Mouse (Mus musculus) fat pad, adult 2 months (tissue): Measurements from ENCODE around the gene Kctd6.
"Not testable (repeated sequence)": the region's sequence is repeated elsewhere in the genome, so short reads cannot be mapped to it uniquely, and the experiment has no call there.

Experiments used
- DNase-seq: peaks from one replicate; pipeline ENCODE4 v3.0.0-alpha.2; 2011; ENCODE audit warnings: low read depth, low spot score; ENCODE audit errors: extremely low read depth

Kctd6 gene

GRCm38 (mm10) chr14:8213803-8214224 lies at the start of gene Kctd6:
Gene Kctd6 (plus strand): TSS chr14:8214140.
- DNase-seq: peak; percentile 31

GRCm38 (mm10) chr14:8164463-8164862 lies 49.5 kb upstream of the Kctd6 start:
- DNase-seq: no peak

DNA sequence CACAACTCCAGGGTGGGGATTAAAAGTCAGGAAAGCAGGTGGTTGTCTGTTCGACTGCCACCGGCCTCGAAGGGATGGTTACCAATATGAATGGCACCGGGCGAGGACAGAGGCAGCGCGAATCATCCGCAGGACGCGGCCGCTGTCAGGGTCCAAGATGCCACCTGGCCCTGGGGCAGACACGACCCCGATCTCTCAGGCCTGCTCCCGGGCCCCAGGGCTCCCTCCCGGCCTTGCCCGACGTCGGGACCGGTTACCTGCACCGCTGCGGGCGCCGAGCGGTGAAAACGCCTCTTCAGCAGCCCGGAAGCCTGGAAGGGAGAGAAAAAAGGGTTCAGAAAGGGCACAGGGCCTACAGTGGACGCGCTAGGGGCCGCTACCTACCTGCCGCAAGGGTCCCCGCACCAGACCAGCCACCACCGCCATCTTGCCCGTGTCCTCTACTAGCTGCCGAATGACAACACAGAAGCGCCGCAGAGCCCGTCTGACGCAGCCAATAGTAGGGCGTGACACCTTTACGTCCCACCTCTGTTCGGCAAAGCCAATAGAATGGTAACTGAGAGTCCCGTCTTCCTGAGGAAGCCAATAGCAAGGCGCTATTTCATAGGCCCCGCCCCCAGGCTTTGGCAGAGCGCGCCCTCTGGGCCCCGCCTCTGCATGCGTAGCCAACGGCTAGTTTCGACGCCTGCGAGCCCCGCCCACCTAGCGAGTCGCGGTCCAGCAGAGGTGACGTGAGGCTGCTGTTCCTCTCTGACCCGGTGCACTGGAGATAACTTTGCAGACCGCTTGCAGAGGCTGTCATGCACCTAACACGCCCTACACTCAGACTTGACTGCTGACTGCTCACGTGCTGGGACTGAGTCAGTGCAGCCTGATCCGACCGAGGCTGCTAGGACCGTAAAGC lies 41.2 kb upstream of the Kctd6 start, which contains the start of gene Pdhb:
TSS of gene Pdhb (minus strand) at position 519 of the 904 bp plus-strand sequence.
- peak; percentile 91 for DNase-seq

DNA sequence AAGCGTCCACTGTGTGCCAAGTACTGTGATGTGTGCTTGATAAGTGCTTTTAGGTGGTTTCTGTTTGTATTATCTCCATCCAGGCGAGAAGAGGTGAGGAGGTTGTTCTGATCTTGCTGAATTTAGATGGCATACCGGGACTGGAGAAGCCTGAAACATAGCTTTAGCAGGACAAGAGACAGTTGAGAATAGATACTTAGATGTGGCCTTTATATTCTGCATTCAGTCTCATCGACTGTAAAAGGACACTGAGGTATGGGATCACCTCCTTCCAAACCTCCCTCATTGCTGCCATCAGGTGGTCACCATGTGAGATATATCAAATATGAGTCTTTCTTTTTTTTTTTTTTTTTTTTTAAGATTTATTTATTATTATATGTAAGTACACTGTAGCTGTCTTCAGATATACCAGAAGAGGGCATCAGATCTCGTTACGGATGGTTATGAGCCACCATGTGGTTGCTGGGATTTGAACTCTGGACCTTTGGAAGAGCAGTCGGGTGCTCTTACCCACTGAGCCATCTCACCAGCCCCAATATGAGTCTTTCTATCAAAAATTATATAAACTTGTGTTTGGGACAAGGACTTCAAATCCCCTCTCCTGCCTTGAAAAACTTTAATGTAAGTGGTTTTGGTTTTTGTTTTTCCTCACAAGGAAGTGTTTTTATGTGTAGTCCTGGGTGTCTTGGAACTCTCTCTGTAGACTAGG lies 40.2 kb upstream of the Kctd6 start:
- DNase-seq: not testable (repeated sequence)

- no peak for DNase-seq
Measured at GRCm38 (mm10) chr14:8174634-8175033, 39.3 kb upstream of the Kctd6 start.

GRCm38 (mm10) chr14:8176251-8176650 lies 37.7 kb upstream of the Kctd6 start:
- no peak for DNase-seq

DNA sequence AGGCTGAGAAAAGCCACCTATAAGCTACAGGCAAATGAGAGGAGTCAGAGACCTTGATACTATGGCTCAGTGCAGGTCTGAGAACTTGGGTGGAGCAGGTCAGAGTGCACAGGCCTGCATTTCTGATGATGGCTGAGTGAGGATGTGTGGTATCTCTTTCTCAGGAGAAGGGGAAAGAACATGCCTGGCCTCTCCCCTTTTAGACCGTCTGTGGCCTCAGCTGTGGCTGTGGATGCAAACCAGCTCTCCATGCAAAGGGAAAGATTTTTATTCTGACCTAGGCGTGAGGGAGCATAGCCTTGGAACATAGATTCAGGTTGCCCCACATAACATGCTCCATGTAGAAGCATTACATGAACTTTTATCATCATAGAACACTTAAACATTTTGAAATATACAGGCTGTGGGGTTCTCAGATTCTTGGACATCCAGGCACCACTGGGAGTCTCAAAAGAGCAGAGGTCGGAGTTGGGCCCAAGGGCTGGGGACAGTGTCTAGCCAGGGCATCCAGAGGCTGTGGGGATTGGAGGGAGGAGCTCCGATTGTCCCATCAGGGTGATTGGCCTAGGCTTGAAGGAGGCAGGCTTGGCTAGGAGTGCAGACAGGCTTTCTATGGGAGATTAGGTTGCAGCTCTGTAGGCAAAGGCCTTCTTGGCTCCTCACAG lies 33.4 kb upstream of the Kctd6 start:
- no peak for DNase-seq

- DNase-seq: no peak
Measured at GRCm38 (mm10) chr14:8183330-8183729, 30.6 kb upstream of the Kctd6 start.

DNA sequence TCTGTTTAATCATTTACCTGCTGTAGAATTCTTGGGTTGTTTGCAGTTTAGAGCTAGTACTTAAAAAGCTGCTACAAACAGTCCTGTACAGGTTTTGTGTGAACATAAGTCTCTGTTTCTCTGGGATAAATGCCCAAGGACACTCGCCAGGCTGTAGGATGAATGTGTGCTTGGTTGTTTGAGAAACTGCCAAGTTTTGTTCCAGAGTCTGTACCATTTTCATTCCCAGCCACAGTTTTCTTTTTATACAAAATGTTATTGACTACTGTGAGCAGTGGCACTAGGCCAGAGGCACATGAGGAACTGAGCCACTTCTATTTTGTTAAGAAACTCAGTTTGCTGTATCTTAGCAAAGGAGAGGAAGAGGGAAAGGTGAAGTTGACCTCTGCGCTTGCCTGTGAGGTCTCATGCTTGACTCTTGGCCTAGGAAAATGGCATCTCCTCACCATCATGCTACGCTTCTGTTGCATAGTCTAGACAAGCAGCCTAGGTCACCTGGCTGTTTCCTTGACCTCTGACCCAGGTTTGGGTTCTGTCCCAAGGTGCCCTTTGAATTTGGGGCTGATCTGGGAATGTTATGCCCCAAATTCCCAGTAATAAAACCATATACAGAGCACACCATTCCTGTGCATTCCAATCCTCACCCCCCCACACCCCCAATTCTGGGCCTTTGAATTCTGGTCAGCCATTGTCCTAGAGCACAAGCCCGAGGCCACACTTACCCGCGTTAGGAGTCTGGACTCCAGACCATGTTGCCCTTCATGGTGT lies 27.5 kb upstream of the Kctd6 start:
- DNase-seq: no peak

DNA sequence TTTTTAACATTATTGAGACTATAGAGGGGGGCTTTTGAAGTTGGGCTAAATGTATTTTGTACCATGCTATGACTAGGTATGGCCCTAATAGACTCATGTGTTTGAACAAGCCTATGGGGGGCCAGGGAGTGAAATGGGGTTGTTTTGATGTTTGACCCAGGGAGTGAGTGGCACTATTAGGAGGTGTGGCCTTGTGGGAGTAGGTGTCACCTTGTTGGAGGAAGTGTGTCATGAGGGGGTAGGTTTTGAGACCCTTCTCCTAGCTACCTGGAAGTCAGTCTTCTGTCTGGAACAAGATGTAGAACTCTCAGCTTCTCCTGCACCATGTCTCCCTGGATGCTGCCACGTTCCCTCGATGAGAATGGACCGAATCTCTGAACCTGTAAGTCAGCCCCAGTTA lies 23.4 kb upstream of the Kctd6 start:
- DNase-seq: no peak

DNA sequence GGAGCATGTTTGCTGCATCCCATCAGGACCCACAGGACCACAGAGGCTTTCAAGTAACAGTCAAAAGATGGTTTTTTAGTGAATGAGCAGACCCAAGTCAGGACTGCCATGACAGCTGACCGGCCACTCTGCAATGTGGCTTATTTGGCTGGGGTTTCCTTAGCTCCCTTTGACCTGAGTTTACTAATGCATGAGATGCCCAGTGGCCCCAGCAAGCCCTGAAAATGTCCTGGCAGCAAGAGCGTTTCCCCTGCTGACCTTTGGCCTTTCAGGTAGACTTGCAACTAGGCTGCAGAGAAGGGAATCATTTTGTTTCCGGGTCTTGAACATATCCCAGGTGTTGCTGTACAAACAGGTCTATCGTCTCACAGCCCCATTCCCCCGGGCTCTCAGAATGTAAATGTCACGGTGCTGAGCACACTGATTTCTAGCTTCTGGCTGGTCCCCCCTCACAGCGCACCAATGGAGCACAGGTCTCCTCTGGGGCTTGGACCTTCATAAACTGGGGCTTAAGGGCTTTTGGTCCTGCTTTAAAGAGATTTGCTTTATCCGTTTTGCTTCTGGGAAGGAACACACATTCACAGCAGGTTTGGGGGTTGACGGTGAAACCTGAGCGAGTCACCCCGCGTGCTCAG lies 22.5 kb upstream of the Kctd6 start:
- DNase-seq: no peak

DNA sequence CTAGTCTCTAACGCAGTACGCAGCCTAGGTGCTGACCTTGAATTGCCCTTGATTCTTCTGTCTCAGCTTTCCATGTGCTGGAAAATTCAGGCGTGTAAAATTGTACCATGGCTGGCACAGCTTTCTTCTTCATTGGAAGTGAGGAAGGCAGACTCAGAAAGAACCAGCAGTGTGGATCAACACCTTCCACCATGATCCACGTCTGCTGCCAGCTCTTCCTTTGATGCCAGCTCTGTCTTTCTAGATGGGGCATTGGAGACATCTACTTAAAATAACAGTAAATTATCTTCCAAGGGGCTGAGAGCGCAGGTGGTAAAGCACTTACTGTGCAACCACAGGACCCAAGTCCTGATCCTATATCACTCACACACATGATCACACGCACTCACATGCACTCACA lies 21.2 kb upstream of the Kctd6 start:
- DNase-seq: no peak

- DNase-seq: no peak
Measured at GRCm38 (mm10) chr14:8200769-8201168, 13.2 kb upstream of the Kctd6 start.

DNA sequence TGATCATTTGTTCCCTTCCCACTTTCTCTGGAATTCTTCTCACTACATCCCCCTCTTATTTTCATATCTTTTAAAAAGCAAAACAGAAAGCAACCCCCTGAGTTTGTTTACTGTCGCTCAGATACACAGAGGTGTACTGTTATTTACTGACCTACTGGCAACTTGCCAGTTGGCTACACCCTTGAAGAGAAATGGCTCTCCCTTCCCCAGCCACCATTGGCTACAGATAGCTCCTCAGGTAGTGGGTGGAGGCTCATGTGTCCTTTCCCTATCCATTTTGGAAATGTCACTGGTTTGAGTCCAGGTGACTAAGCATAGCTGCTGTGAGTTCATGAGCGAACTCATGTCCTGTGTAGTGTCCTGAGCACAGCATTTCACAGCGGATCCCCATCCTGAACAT lies 12.2 kb upstream of the Kctd6 start:
- no peak for DNase-seq

DNA sequence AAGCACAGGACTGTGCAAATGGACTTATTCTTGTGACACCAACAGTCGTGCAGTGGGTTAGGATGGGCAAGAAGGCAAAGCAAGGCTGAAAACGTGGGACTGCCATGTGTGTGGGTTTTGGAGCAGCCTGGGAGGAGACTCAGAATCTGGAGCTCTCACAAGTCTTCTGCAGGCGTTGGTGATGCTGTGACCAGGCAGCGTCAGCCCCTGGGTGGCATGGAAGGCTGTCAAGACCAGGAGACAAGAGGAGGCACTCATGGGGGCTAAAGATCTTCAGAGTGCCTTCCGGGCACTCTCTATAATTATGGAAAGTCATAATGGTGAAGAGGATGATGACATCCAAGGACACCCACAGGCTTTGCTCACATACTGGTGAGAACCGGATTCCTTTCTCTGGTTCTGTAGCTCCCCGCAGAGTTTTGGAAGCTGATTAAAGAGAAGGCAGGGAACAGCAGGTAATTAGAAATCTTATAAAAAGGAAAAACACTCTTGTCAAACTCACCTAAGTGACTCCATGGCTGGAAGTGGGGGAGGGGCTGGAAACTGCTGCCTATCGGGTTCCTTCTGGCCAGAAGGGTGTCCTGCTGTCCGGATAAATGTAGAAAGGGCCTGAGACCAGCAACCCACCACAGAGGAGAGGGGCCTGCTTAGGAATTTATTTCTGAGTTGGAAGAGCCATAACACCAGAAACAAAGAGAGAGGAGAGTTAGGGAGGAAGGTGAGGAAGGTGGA lies 7.6 kb upstream of the Kctd6 start:
- no peak for DNase-seq

- DNase-seq: no peak
Measured at GRCm38 (mm10) chr14:8207105-8207504, 6.8 kb upstream of the Kctd6 start.

DNA sequence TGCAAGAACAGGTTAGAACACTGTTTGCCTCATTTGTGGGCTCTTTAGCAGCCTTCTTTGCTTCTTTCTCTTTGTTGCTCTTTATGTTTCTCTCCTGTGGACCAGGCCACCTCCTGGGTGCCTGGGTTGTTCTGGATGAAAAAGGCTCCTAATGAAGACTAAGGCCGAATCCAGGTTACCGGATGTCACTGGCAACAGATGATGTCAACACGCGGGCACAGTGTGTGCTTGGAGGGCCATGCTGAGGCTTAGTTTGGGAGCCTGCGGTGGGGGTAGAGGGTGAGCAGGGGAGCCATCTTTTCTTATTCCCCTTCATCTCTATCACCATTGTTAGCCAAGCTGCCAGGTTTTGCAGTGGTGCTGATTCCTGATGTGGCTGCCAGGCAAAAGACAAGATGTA lies 6.4 kb upstream of the Kctd6 start:
- no peak for DNase-seq

DNA sequence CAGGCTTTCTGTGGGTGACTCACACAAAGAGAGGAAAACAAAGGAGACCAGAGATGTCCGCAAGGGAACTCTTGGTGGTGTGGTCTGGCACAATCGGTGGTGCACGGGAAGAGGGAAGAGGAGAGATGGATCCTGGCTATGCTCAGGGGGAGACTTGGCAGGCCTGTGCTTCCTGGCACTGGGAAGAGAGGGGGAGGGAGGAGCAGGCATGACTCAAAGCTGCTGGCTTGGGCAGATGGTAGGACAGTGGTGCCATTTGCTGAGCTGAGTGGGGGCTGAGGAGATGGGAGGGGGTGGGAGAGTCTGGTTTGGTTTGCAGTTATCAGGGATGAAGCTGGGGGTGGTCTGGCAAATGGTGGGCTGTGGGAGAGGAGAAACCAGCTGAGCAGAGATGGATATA lies 5.1 kb upstream of the Kctd6 start:
- no peak for DNase-seq

DNA sequence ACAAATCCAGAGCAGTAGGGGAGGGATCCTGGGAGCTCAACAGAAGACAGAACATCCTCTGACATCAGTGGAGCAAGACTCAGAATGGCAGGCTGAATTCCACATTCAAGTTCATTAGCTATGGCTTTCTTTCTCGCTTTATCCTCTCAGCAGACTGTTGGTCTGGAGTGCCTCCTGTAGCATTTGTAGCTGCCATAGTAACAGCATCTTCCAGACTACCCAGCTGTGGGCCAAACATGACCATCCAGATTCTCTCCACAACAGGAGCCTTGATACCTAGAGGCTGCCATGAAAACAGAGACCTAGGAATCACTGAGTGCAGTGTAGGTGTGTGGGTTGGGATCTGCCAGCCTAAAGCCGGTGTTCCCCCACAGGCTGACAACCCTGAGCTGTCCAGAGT lies 4.0 kb upstream of the Kctd6 start:
- DNase-seq: no peak

- DNase-seq: no peak
Measured at GRCm38 (mm10) chr14:8212996-8213395, 944 bp upstream of the Kctd6 start.
